Mouse (Mus musculus): ENCODE measurements around the gene Tmem8. TPM values are rescaled to one million over a fixed set of nuclear protein-coding genes. Genes with fewer than 3 reads are reported as not detected.
"Not testable (repeated sequence)": the region's sequence is repeated elsewhere in the genome, so short reads cannot be mapped to it uniquely, and the experiment has no call there.

Gene Tmem8
- polyA plus RNA-seq, 1 experiment from 2014 or later, result 1.2 TPM

GRCm38 (mm10) chr17:26100166-26100565 is 12.9 kb upstream of the Tmem8 start:
- H3K4me2 ChIP-seq (ENCODE audit: low read depth, low read length, severe bottlenecking), result no peak overlapping the region
- H3K9ac ChIP-seq (ENCODE audit: low read length), result no peak overlapping the region
- DNase-seq (ENCODE audit: low spot score) (peak; percentile 46), ATAC-seq (replicated peaks; ENCODE audit: low FRiP score) (no peak)
- no peaks in the 10 kb centered on the region for H3K27me3 ChIP-seq (ENCODE audit: control insufficient read depth, insufficient read depth, low read length)
- H3K36me3 ChIP-seq (ENCODE audit: control insufficient read depth, insufficient read depth, low read length), result no peaks in the 10 kb centered on the region
- H3K27ac ChIP-seq (ENCODE audit: low read depth, low read length), result no peak overlapping the region
- H3K4me1 ChIP-seq (replicated peaks; ENCODE audit: control insufficient read depth, insufficient read depth, low read length), result peaks cover 4% of the 10 kb centered on the region; the same call in 1 of the 2 replicates
- no peak overlapping the region for H3K4me3 ChIP-seq (ENCODE audit: low read depth, low read length)
- no peaks in the 10 kb centered on the region for H3K9me3 ChIP-seq (ENCODE audit: control insufficient read depth, low read length)
- WGBS, result 43% methylated on average over 2 of the region's 2 CpGs

- no peak overlapping the region for H3K27ac ChIP-seq (ENCODE audit: low read depth, low read length)
- no peak overlapping the region for H3K4me3 ChIP-seq (ENCODE audit: low read depth, low read length)
- no peaks in the 10 kb centered on the region for H3K27me3 ChIP-seq (ENCODE audit: control insufficient read depth, insufficient read depth, low read length)
- no peak overlapping the region for H3K9ac ChIP-seq (ENCODE audit: low read length)
- no peaks in the 10 kb centered on the region for H3K4me1 ChIP-seq (replicated peaks; ENCODE audit: control insufficient read depth, insufficient read depth, low read length)
- 43% methylated on average over 4 of the region's 4 CpGs for WGBS
- no peaks in the 10 kb centered on the region for H3K9me3 ChIP-seq (ENCODE audit: control insufficient read depth, low read length)
- DNase-seq (ENCODE audit: low spot score), result peak; percentile 64
- no peaks in the 10 kb centered on the region for H3K36me3 ChIP-seq (ENCODE audit: control insufficient read depth, insufficient read depth, low read length)
- no peak overlapping the region for H3K4me2 ChIP-seq (ENCODE audit: low read depth, low read length, severe bottlenecking)
- no peak for ATAC-seq (replicated peaks; ENCODE audit: low FRiP score)
Measured at GRCm38 (mm10) chr17:26101478-26101877, 11.6 kb upstream of the Tmem8 start.

- Histone ChIP-seq H3K27me3 (ENCODE audit: control insufficient read depth, insufficient read depth, low read length) (no peaks in the 10 kb centered on the region), H3K4me3 (ENCODE audit: low read depth, low read length) (no peak overlapping the region), H3K9ac (ENCODE audit: low read length) (no peak overlapping the region), H3K9me3 (ENCODE audit: control insufficient read depth, low read length) (no peaks in the 10 kb centered on the region), H3K27ac (ENCODE audit: low read depth, low read length) (no peak overlapping the region), H3K4me2 (ENCODE audit: low read depth, low read length, severe bottlenecking) (no peak overlapping the region), H3K36me3 (ENCODE audit: control insufficient read depth, insufficient read depth, low read length) (no peaks in the 10 kb centered on the region), H3K4me1 (replicated peaks; ENCODE audit: control insufficient read depth, insufficient read depth, low read length) (peaks cover under 1% of the 10 kb centered on the region; the same call in 1 of the 2 replicates)
- ATAC-seq (replicated peaks; ENCODE audit: low FRiP score) (no peak), DNase-seq (ENCODE audit: low spot score) (no peak)
- 66% methylated on average over 4 of the region's 4 CpGs for WGBS
Measured at GRCm38 (mm10) chr17:26105619-26106018, 7.5 kb upstream of the Tmem8 start.

DNA sequence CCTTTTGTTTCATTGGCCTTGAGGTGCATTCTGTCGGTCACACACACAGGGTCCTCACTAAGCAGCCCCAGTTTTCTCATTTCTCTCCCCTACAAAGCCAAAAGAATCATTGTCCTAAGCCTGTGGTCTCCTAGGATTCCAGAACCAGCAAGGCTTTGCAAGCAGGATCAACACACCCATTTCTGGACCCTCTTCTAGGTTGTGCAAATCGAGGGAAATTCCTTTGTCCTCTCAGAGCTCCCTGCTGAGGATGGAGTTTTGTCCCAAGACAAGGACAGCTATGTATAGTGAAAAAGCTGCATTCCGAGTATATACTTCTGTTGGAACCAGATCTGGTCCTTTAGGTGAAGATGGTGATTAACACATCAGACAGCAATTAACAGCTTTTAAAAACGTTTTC is 2.9 kb upstream of the Tmem8 start:
- Histone ChIP-seq H3K9me3 (ENCODE audit: control insufficient read depth, low read length) (no peaks in the 10 kb centered on the region), H3K27ac (ENCODE audit: low read depth, low read length) (no peak overlapping the region), H3K9ac (ENCODE audit: low read length) (no peak overlapping the region), H3K27me3 (ENCODE audit: control insufficient read depth, insufficient read depth, low read length) (peaks cover 20% of the 10 kb centered on the region), H3K4me2 (ENCODE audit: low read depth, low read length, severe bottlenecking) (no peak overlapping the region), H3K4me3 (ENCODE audit: low read depth, low read length) (no peak overlapping the region), H3K4me1 (replicated peaks; ENCODE audit: control insufficient read depth, insufficient read depth, low read length) (peaks cover 8% of the 10 kb centered on the region), H3K36me3 (ENCODE audit: control insufficient read depth, insufficient read depth, low read length) (no peaks in the 10 kb centered on the region)
- WGBS, result 9% methylated on average over 4 of the region's 4 CpGs
- DNase-seq (ENCODE audit: low spot score) (no peak), ATAC-seq (replicated peaks; ENCODE audit: low FRiP score) (no peak)

- no peaks in the 10 kb centered on the region for H3K36me3 ChIP-seq (ENCODE audit: control insufficient read depth, insufficient read depth, low read length)
- no peak overlapping the region for H3K4me3 ChIP-seq (ENCODE audit: low read depth, low read length)
- ATAC-seq (replicated peaks; ENCODE audit: low FRiP score), result no peak
- H3K4me2 ChIP-seq (ENCODE audit: low read depth, low read length, severe bottlenecking), result no peak overlapping the region
- 0 out of 2 replicates have a peak overlapping the region, but pooled peaks have one; percentile 16 for H3K9ac ChIP-seq (ENCODE audit: low read length)
- no peaks in the 10 kb centered on the region for H3K9me3 ChIP-seq (ENCODE audit: control insufficient read depth, low read length)
- DNase-seq (ENCODE audit: low spot score), result no peak
- no peak overlapping the region for H3K27ac ChIP-seq (ENCODE audit: low read depth, low read length)
- WGBS, result 1% methylated on average over 4 of the region's 4 CpGs
- peaks cover 27% of the 10 kb centered on the region for H3K27me3 ChIP-seq (ENCODE audit: control insufficient read depth, insufficient read depth, low read length)
- peaks cover 8% of the 10 kb centered on the region for H3K4me1 ChIP-seq (replicated peaks; ENCODE audit: control insufficient read depth, insufficient read depth, low read length)
Measured at GRCm38 (mm10) chr17:26111024-26111423, 2.1 kb upstream of the Tmem8 start.

DNA sequence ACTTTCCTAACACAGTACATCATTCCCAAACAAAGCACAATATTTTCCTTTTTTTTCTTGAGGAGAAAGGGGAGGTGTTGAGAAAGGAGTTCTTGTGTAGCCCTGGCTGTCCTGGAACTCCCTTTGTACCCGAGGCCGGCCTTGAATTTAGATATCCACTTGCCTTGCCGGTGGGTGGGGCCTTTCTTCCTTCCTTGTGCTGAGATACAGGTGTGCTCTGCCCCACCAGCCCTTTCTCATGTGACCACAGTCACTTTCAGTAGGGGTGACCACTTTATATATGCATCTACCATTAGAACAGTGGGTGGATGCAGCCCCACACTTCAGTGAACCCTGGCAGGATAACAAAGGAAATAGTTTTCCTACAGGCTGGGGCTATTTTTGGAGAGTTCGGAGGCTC is 1.4 kb upstream of the Tmem8 start:
- DNase-seq (ENCODE audit: low spot score) (no peak), ATAC-seq (replicated peaks; ENCODE audit: low FRiP score) (no peak)
- H3K4me1 ChIP-seq (replicated peaks; ENCODE audit: control insufficient read depth, insufficient read depth, low read length), result peaks cover 8% of the 10 kb centered on the region
- H3K27ac ChIP-seq (ENCODE audit: low read depth, low read length), result no peak overlapping the region
- no peak overlapping the region for H3K9ac ChIP-seq (ENCODE audit: low read length)
- 20% methylated on average over 4 of the region's 4 CpGs for WGBS
- no peak overlapping the region for H3K4me3 ChIP-seq (ENCODE audit: low read depth, low read length)
- peaks cover 27% of the 10 kb centered on the region for H3K27me3 ChIP-seq (ENCODE audit: control insufficient read depth, insufficient read depth, low read length)
- H3K9me3 ChIP-seq (ENCODE audit: control insufficient read depth, low read length), result no peaks in the 10 kb centered on the region
- H3K36me3 ChIP-seq (ENCODE audit: control insufficient read depth, insufficient read depth, low read length), result no peaks in the 10 kb centered on the region
- H3K4me2 ChIP-seq (ENCODE audit: low read depth, low read length, severe bottlenecking), result no peak overlapping the region

DNA sequence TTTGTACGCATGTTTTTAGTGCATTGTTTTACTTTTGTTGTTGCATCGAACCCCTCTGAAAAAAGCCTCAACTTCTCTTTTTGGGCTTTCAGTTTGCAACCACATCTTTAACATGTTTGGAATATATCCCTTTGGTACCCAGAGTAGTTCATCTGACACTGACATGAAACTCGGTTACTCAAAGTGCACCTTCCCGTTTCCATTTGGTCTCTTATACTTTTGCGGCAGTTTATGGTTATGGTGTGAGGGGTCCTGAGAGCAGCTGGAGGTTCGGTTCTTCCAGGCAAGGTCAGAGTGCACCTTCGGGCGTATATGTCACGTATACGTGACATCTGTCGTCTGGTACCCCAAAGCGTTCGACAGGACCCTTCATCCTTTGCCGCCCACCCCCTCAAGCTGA is 348 bp upstream of the Tmem8 start:
- Histone ChIP-seq H3K36me3 (ENCODE audit: control insufficient read depth, insufficient read depth, low read length) (no peaks in the 10 kb centered on the region), H3K27me3 (ENCODE audit: control insufficient read depth, insufficient read depth, low read length) (peaks cover 27% of the 10 kb centered on the region), H3K9me3 (ENCODE audit: control insufficient read depth, low read length) (no peaks in the 10 kb centered on the region), H3K4me3 (ENCODE audit: low read depth, low read length) (peak overlapping the region; percentile 74), H3K9ac (ENCODE audit: low read length) (peak overlapping the region; percentile 74), H3K4me1 (replicated peaks; ENCODE audit: control insufficient read depth, insufficient read depth, low read length) (peaks cover 8% of the 10 kb centered on the region), H3K27ac (ENCODE audit: low read depth, low read length) (no peak overlapping the region), H3K4me2 (ENCODE audit: low read depth, low read length, severe bottlenecking) (peak overlapping the region; percentile 96)
- DNase-seq (ENCODE audit: low spot score), result no peak
- ATAC-seq (replicated peaks; ENCODE audit: low FRiP score), result peak; percentile 15; the same call in 1 of the 2 replicates
- WGBS, result 20% methylated on average over 14 of the region's 14 CpGs

- Histone ChIP-seq H3K4me1 (replicated peaks; ENCODE audit: control insufficient read depth, insufficient read depth, low read length) (peaks cover 8% of the 10 kb centered on the region), H3K9me3 (ENCODE audit: control insufficient read depth, low read length) (no peaks in the 10 kb centered on the region), H3K36me3 (ENCODE audit: control insufficient read depth, insufficient read depth, low read length) (no peaks in the 10 kb centered on the region), H3K27me3 (ENCODE audit: control insufficient read depth, insufficient read depth, low read length) (peaks cover 27% of the 10 kb centered on the region), H3K4me3 (ENCODE audit: low read depth, low read length) (peak overlapping the region; percentile 74; the same call in 1 of the 2 replicates), H3K4me2 (ENCODE audit: low read depth, low read length, severe bottlenecking) (peak overlapping the region; percentile 96), H3K27ac (ENCODE audit: low read depth, low read length) (no peak overlapping the region), H3K9ac (ENCODE audit: low read length) (no peak overlapping the region; the same call in 1 of the 2 replicates)
- DNase-seq (ENCODE audit: low spot score), result peak; percentile 41
- WGBS, result 9% methylated on average over 8 of the region's 8 CpGs
- ATAC-seq (replicated peaks; ENCODE audit: low FRiP score), result no peak
Measured at GRCm38 (mm10) chr17:26114061-26114460, 962 bp downstream of the Tmem8 start.

DNA sequence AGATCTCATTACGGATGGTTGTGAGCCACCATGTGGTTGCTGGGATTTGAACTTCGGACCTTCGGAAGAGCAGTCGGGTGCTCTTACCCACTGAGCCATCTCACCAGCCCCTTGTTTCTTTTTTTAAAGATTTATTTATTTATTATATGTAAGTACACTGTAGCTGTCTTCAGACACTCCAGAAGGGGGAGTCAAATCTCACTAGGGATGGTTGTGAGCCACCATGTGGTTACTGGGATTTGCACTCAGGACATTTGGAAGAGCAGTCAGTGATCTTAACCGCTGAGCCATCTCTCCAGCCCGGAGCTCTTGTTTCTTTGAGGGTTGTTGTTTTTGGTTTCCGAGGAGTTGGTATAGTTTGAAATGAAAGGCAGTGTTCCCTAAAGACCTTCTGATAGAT is 1.4 kb downstream of the Tmem8 start:
- DNase-seq (ENCODE audit: low spot score); H3K36me3 ChIP-seq (ENCODE audit: control insufficient read depth, insufficient read depth, low read length); H3K4me2 ChIP-seq (ENCODE audit: low read depth, low read length, severe bottlenecking); H3K9ac ChIP-seq (ENCODE audit: low read length); H3K27ac ChIP-seq (ENCODE audit: low read depth, low read length); H3K9me3 ChIP-seq (ENCODE audit: control insufficient read depth, low read length); H3K4me1 ChIP-seq (replicated peaks; ENCODE audit: control insufficient read depth, insufficient read depth, low read length); ATAC-seq (replicated peaks; ENCODE audit: low FRiP score); H3K4me3 ChIP-seq (ENCODE audit: low read depth, low read length): not testable (repeated sequence)
- WGBS, result 66% methylated on average over 7 of the region's 7 CpGs
- H3K27me3 ChIP-seq (ENCODE audit: control insufficient read depth, insufficient read depth, low read length), result peaks cover 27% of the 10 kb centered on the region

Measured in forebrain, embryonic 11.5 days (tissue).